Mouse (Mus musculus) forebrain, embryonic 15.5 days (tissue): ENCODE results near the gene Zfp609. TPM values are rescaled to one million over a fixed set of nuclear protein-coding genes. Genes with fewer than 3 reads are reported as not detected.

ENCODE experiments used
- ATAC-seq: fragments of 200-750 bp; cut with Nextera tagmentation; replicated peaks from 2 replicates; pipeline ENCODE4 v1.8.0; 2017; ENCODE audit warnings: mild to moderate bottlenecking, moderate TSS enrichment, moderate library complexity
- H3K27ac ChIP-seq: fragments of 300-500 bp; sonication (generic); replicated peaks from 2 replicates; pipeline ENCODE4 v1.5.1; 2015; ENCODE audit warnings: mild to moderate bottlenecking, inconsistent platforms
- H3K27me3 ChIP-seq: fragments of 300-500 bp; sonication (generic); 2 replicates; pipeline ENCODE4 v1.6.1; 2015; ENCODE audit warnings: inconsistent platforms
- H3K36me3 ChIP-seq: fragments of 300-500 bp; sonication (generic); 2 replicates; pipeline ENCODE4 v1.6.1; 2015; ENCODE audit warnings: mild to moderate bottlenecking, inconsistent platforms
- H3K4me1 ChIP-seq: fragments of 300-500 bp; sonication (generic); 2 replicates; pipeline ENCODE4 v1.6.1; 2015; ENCODE audit warnings: inconsistent platforms
- H3K4me2 ChIP-seq: fragments of 300-500 bp; sonication (generic); replicated peaks from 2 replicates; pipeline ENCODE4 v1.6.1; 2015; ENCODE audit warnings: mild to moderate bottlenecking, inconsistent platforms
- H3K4me3 ChIP-seq: fragments of 300-500 bp; sonication (generic); 2 replicates; pipeline ENCODE4 v1.5.1; 2015; ENCODE audit warnings: mild to moderate bottlenecking, inconsistent platforms
- H3K9ac ChIP-seq: fragments of 300-500 bp; sonication (generic); replicated peaks from 2 replicates; pipeline ENCODE4 v1.6.1; 2015; ENCODE audit warnings: mild to moderate bottlenecking, inconsistent platforms
- H3K9me3 ChIP-seq: fragments of 300-500 bp; sonication (generic); 2 replicates; pipeline ENCODE4 v1.6.1; 2016; ENCODE audit warnings: inconsistent platforms
- WGBS: fragments of 180-500 bp; shearing (Covaris S2); methylation state at CpG from one replicate; pipeline ENCODE4 v1.1.7; 2015; ENCODE audit warnings: mixed read lengths; 5-methylcytosine and 5-hydroxymethylcytosine counted together
- polyA plus RNA-seq: library from polyadenylated mRNA; unstranded; fragments of >200 nt; fragmentation: Nextera tagmentation; extraction: Ambion mirVana; gene quantifications from 2 replicates; pipeline ENCODE4 v1.2.1, GENCODE M21; 2015

Gene Zfp609
- polyA plus RNA-seq, 1 experiment from 2014 or later = 8.9 TPM

- H3K4me2 ChIP-seq = no peak overlapping the region
- no peak overlapping the region for H3K9ac ChIP-seq
- H3K4me3 ChIP-seq = no peak overlapping the region
- peak overlapping the region; percentile 70 for H3K27ac ChIP-seq
- ATAC-seq = peak; percentile 68
- peaks cover 3% of the 10 kb centered on the region; the same call in 1 of the 2 replicates for H3K36me3 ChIP-seq
- peaks cover 27% of the 10 kb centered on the region for H3K4me1 ChIP-seq
- WGBS = 40% methylated on average over 7 of the region's 7 CpGs
- no peaks in the 10 kb centered on the region for H3K9me3 ChIP-seq
- no peaks in the 10 kb centered on the region for H3K27me3 ChIP-seq
These were observed 71.5 kb downstream of the Zfp609 start for GRCm38 (mm10) chr9:65755673-65756375.

GRCm38 (mm10) chr9:65755164-65755563 lies 72.2 kb downstream of the Zfp609 start:
- ATAC-seq = no peak
- H3K36me3 ChIP-seq = peaks cover 3% of the 10 kb centered on the region; the same call in 1 of the 2 replicates
- H3K27me3 ChIP-seq = no peaks in the 10 kb centered on the region
- H3K27ac ChIP-seq = no peak overlapping the region
- 78% methylated on average over 1 of the region's 1 CpGs for WGBS
- H3K9ac ChIP-seq = no peak overlapping the region
- H3K4me3 ChIP-seq = no peak overlapping the region
- H3K4me1 ChIP-seq = peaks cover 27% of the 10 kb centered on the region
- H3K9me3 ChIP-seq = no peaks in the 10 kb centered on the region
- no peak overlapping the region for H3K4me2 ChIP-seq

- H3K4me1 ChIP-seq = peaks cover 23% of the 10 kb centered on the region
- H3K9ac ChIP-seq = no peak overlapping the region
- no peak overlapping the region for H3K27ac ChIP-seq
- no peak overlapping the region for H3K4me2 ChIP-seq
- no peaks in the 10 kb centered on the region for H3K9me3 ChIP-seq
- 96% methylated on average over 3 of the region's 3 CpGs for WGBS
- H3K27me3 ChIP-seq = no peaks in the 10 kb centered on the region
- H3K4me3 ChIP-seq = no peak overlapping the region
- ATAC-seq = no peak
- peaks cover 3% of the 10 kb centered on the region; the same call in 1 of the 2 replicates for H3K36me3 ChIP-seq
These were observed 74.7 kb downstream of the Zfp609 start for GRCm38 (mm10) chr9:65752632-65753031.

GRCm38 (mm10) chr9:65751906-65752305 lies 75.5 kb downstream of the Zfp609 start:
- Histone ChIP-seq H3K36me3 (peaks cover 3% of the 10 kb centered on the region; the same call in 1 of the 2 replicates), H3K27ac (no peak overlapping the region), H3K4me1 (peaks cover 26% of the 10 kb centered on the region), H3K9ac (no peak overlapping the region), H3K4me2 (no peak overlapping the region), H3K27me3 (no peaks in the 10 kb centered on the region), H3K9me3 (no peaks in the 10 kb centered on the region), H3K4me3 (no peak overlapping the region)
- no peak for ATAC-seq
- WGBS = 94% methylated on average over 7 of the region's 7 CpGs

GRCm38 (mm10) chr9:65748102-65748501 lies 79.3 kb downstream of the Zfp609 start:
- no peaks in the 10 kb centered on the region for H3K9me3 ChIP-seq
- no peaks in the 10 kb centered on the region for H3K27me3 ChIP-seq
- peaks cover 3% of the 10 kb centered on the region; the same call in 1 of the 2 replicates for H3K36me3 ChIP-seq
- H3K4me3 ChIP-seq = no peak overlapping the region
- no peak for ATAC-seq
- peaks cover 49% of the 10 kb centered on the region for H3K4me1 ChIP-seq
- no peak overlapping the region for H3K27ac ChIP-seq
- 47% methylated on average over 4 of the region's 4 CpGs for WGBS
- no peak overlapping the region for H3K9ac ChIP-seq
- no peak overlapping the region for H3K4me2 ChIP-seq

GRCm38 (mm10) chr9:65746479-65746878 lies 80.9 kb downstream of the Zfp609 start:
- H3K9ac ChIP-seq = no peak overlapping the region
- 85% methylated on average over 2 of the region's 2 CpGs for WGBS
- no peaks in the 10 kb centered on the region for H3K36me3 ChIP-seq
- H3K9me3 ChIP-seq = no peaks in the 10 kb centered on the region
- no peak overlapping the region for H3K27ac ChIP-seq
- H3K4me3 ChIP-seq = no peak overlapping the region
- no peak overlapping the region for H3K4me2 ChIP-seq
- H3K4me1 ChIP-seq = peaks cover 56% of the 10 kb centered on the region
- no peak for ATAC-seq
- H3K27me3 ChIP-seq = no peaks in the 10 kb centered on the region

GRCm38 (mm10) chr9:65745456-65745855 lies 81.9 kb downstream of the Zfp609 start:
- Histone ChIP-seq H3K4me3 (no peak overlapping the region), H3K27ac (peak overlapping the region; percentile 85), H3K4me2 (no peak overlapping the region), H3K36me3 (no peaks in the 10 kb centered on the region), H3K9ac (no peak overlapping the region), H3K4me1 (peaks cover 56% of the 10 kb centered on the region), H3K9me3 (no peaks in the 10 kb centered on the region), H3K27me3 (no peaks in the 10 kb centered on the region)
- no peak for ATAC-seq
- WGBS = 56% methylated on average over 5 of the region's 5 CpGs

GRCm38 (mm10) chr9:65744171-65745082 lies 82.9 kb downstream of the Zfp609 start:
- 8% methylated on average over 4 of the region's 4 CpGs for WGBS

GRCm38 (mm10) chr9:65743809-65744170 lies 83.6 kb downstream of the Zfp609 start:
- Histone ChIP-seq H3K4me1 (peaks cover 55% of the 10 kb centered on the region), H3K4me3 (no peak overlapping the region), H3K9me3 (no peaks in the 10 kb centered on the region), H3K36me3 (no peaks in the 10 kb centered on the region), H3K27ac (peak overlapping the region; percentile 85), H3K27me3 (no peaks in the 10 kb centered on the region), H3K9ac (no peak overlapping the region), H3K4me2 (0 out of 2 replicates have a peak overlapping the region, but pooled peaks have one; percentile 0)
- ATAC-seq = peak; percentile 47; the same call in 1 of the 2 replicates

More at GRCm38 (mm10) chr9:65744171-65745082, 82.9 kb downstream of the Zfp609 start:
- Histone ChIP-seq H3K9ac (no peak overlapping the region), H3K4me3 (no peak overlapping the region), H3K9me3 (no peaks in the 10 kb centered on the region), H3K27me3 (no peaks in the 10 kb centered on the region), H3K36me3 (no peaks in the 10 kb centered on the region), H3K27ac (peak overlapping the region; percentile 85), H3K4me1 (peaks cover 56% of the 10 kb centered on the region), H3K4me2 (0 out of 2 replicates have a peak overlapping the region, but pooled peaks have one; percentile 0)
- ATAC-seq = peak; percentile 92

GRCm38 (mm10) chr9:65743322-65743721 lies 84.0 kb downstream of the Zfp609 start:
- peaks cover 52% of the 10 kb centered on the region for H3K4me1 ChIP-seq
- H3K27me3 ChIP-seq = no peaks in the 10 kb centered on the region
- no peak overlapping the region for H3K4me2 ChIP-seq
- no peak overlapping the region for H3K9ac ChIP-seq
- no peak overlapping the region for H3K4me3 ChIP-seq
- H3K9me3 ChIP-seq = no peaks in the 10 kb centered on the region
- no peaks in the 10 kb centered on the region for H3K36me3 ChIP-seq
- H3K27ac ChIP-seq = peak overlapping the region; percentile 85
- no peak for ATAC-seq

- H3K4me2 ChIP-seq = no peak overlapping the region
- H3K4me1 ChIP-seq = peaks cover 49% of the 10 kb centered on the region
- H3K27me3 ChIP-seq = no peaks in the 10 kb centered on the region
- no peak overlapping the region for H3K4me3 ChIP-seq
- no peak overlapping the region for H3K27ac ChIP-seq
- H3K9ac ChIP-seq = no peak overlapping the region
- ATAC-seq = no peak
- H3K9me3 ChIP-seq = no peaks in the 10 kb centered on the region
- H3K36me3 ChIP-seq = no peaks in the 10 kb centered on the region
- 94% methylated on average over 3 of the region's 3 CpGs for WGBS
These were observed 84.6 kb downstream of the Zfp609 start for GRCm38 (mm10) chr9:65742777-65743176.
